Mouse (Mus musculus): ENCODE results near the gene 1700113H08Rik. TPM values are rescaled to one million over a fixed set of nuclear protein-coding genes. Genes with fewer than 3 reads are reported as not detected.
A peak's percentile ranks its signal among the peaks of the same experiment; 100 is the strongest.

The 1700113H08Rik gene
- polyA plus RNA-seq, 1 experiment from 2014 or later, result 0.36 TPM

GRCm38 (mm10) chr10:87037062-87037461 lies 20.8 kb upstream of the 1700113H08Rik start:
- Histone ChIP-seq H3K27ac (peak overlapping the region; percentile 56), H3K4me2 (peak overlapping the region; percentile 48; the same call in 1 of the 2 replicates), H3K27me3 (no peaks in the 10 kb centered on the region), H3K9me3 (no peaks in the 10 kb centered on the region), H3K9ac (0 out of 2 replicates have a peak overlapping the region, but pooled peaks have one; percentile 4), H3K4me3 (no peak overlapping the region), H3K4me1 (replicated peaks) (peaks cover 30% of the 10 kb centered on the region), H3K36me3 (no peaks in the 10 kb centered on the region)
- WGBS, result 22% methylated on average over 5 of the region's 5 CpGs
- ATAC-seq (ENCODE audit: low FRiP score), result no peak

GRCm38 (mm10) chr10:87039340-87039739 lies 18.5 kb upstream of the 1700113H08Rik start:
- H3K27me3 ChIP-seq, result no peaks in the 10 kb centered on the region
- WGBS, result 88% methylated on average over 6 of the region's 6 CpGs
- H3K4me2 ChIP-seq, result no peak overlapping the region
- H3K36me3 ChIP-seq, result no peaks in the 10 kb centered on the region
- H3K4me3 ChIP-seq, result no peak overlapping the region
- no peaks in the 10 kb centered on the region for H3K9me3 ChIP-seq
- no peak overlapping the region for H3K27ac ChIP-seq
- peaks cover 30% of the 10 kb centered on the region for H3K4me1 ChIP-seq (replicated peaks)
- no peak for ATAC-seq (ENCODE audit: low FRiP score)
- no peak overlapping the region for H3K9ac ChIP-seq

- no peak overlapping the region for H3K27ac ChIP-seq
- no peaks in the 10 kb centered on the region for H3K36me3 ChIP-seq
- ATAC-seq (ENCODE audit: low FRiP score), result no peak
- H3K4me1 ChIP-seq (replicated peaks), result peaks cover 30% of the 10 kb centered on the region
- H3K4me2 ChIP-seq, result no peak overlapping the region
- H3K9me3 ChIP-seq, result no peaks in the 10 kb centered on the region
- no peaks in the 10 kb centered on the region for H3K27me3 ChIP-seq
- H3K9ac ChIP-seq, result no peak overlapping the region
- whole genome bisulfite sequencing, result 91% methylated on average over 3 of the region's 3 CpGs
- H3K4me3 ChIP-seq, result no peak overlapping the region
Measured at GRCm38 (mm10) chr10:87039800-87040199, 18.0 kb upstream of the 1700113H08Rik start.

- Histone ChIP-seq H3K4me1 (replicated peaks) (peaks cover 17% of the 10 kb centered on the region), H3K27ac (no peak overlapping the region), H3K4me3 (no peak overlapping the region), H3K36me3 (no peaks in the 10 kb centered on the region), H3K4me2 (no peak overlapping the region), H3K27me3 (no peaks in the 10 kb centered on the region), H3K9ac (no peak overlapping the region), H3K9me3 (no peaks in the 10 kb centered on the region)
- 41% methylated on average over 7 of the region's 7 CpGs for WGBS
- no peak for ATAC-seq (ENCODE audit: low FRiP score)
Measured at GRCm38 (mm10) chr10:87041265-87041664, 16.6 kb upstream of the 1700113H08Rik start.

- Histone ChIP-seq H3K9ac (no peak overlapping the region), H3K4me1 (replicated peaks) (peaks cover 10% of the 10 kb centered on the region), H3K4me3 (no peak overlapping the region), H3K9me3 (no peaks in the 10 kb centered on the region), H3K27me3 (0 out of 2 replicates have a peak, but pooled peaks cover 3% of the 10 kb centered on the region), H3K4me2 (no peak overlapping the region), H3K27ac (no peak overlapping the region), H3K36me3 (no peaks in the 10 kb centered on the region)
- ATAC-seq (ENCODE audit: low FRiP score), result no peak
- 80% methylated on average over 3 of the region's 3 CpGs for WGBS
Measured at GRCm38 (mm10) chr10:87045273-87045672, 12.6 kb upstream of the 1700113H08Rik start.

GRCm38 (mm10) chr10:87046469-87046868 lies 11.4 kb upstream of the 1700113H08Rik start:
- ATAC-seq (ENCODE audit: low FRiP score), result no peak
- Histone ChIP-seq H3K9ac (no peak overlapping the region), H3K27me3 (0 out of 2 replicates have a peak, but pooled peaks cover 3% of the 10 kb centered on the region), H3K27ac (no peak overlapping the region), H3K9me3 (no peaks in the 10 kb centered on the region), H3K4me2 (no peak overlapping the region), H3K36me3 (no peaks in the 10 kb centered on the region), H3K4me1 (replicated peaks) (peaks cover 4% of the 10 kb centered on the region; the same call in 1 of the 2 replicates), H3K4me3 (no peak overlapping the region)
- WGBS, result 11% methylated on average over 6 of the region's 6 CpGs

- no peak overlapping the region for H3K4me3 ChIP-seq
- no peaks in the 10 kb centered on the region for H3K36me3 ChIP-seq
- H3K27ac ChIP-seq, result no peak overlapping the region
- 86% methylated on average over 10 of the region's 10 CpGs for WGBS
- H3K4me2 ChIP-seq, result no peak overlapping the region
- 0 out of 2 replicates have a peak, but pooled peaks cover 4% of the 10 kb centered on the region for H3K4me1 ChIP-seq (replicated peaks)
- H3K9ac ChIP-seq, result no peak overlapping the region
- no peak for ATAC-seq (ENCODE audit: low FRiP score)
- 0 out of 2 replicates have a peak, but pooled peaks cover 3% of the 10 kb centered on the region for H3K27me3 ChIP-seq
- H3K9me3 ChIP-seq, result no peaks in the 10 kb centered on the region
Measured at GRCm38 (mm10) chr10:87046931-87047468, 10.8 kb upstream of the 1700113H08Rik start.

GRCm38 (mm10) chr10:87049179-87049578 lies 8.7 kb upstream of the 1700113H08Rik start:
- Histone ChIP-seq H3K4me3 (no peak overlapping the region), H3K9ac (no peak overlapping the region), H3K36me3 (no peaks in the 10 kb centered on the region), H3K9me3 (no peaks in the 10 kb centered on the region), H3K27me3 (0 out of 2 replicates have a peak, but pooled peaks cover 8% of the 10 kb centered on the region), H3K27ac (no peak overlapping the region), H3K4me2 (no peak overlapping the region), H3K4me1 (replicated peaks) (0 out of 2 replicates have a peak, but pooled peaks cover 4% of the 10 kb centered on the region)
- no peak for ATAC-seq (ENCODE audit: low FRiP score)
- 82% methylated on average over 3 of the region's 3 CpGs for WGBS

- Histone ChIP-seq H3K9me3 (no peaks in the 10 kb centered on the region), H3K36me3 (no peaks in the 10 kb centered on the region), H3K9ac (no peak overlapping the region), H3K27ac (no peak overlapping the region), H3K4me3 (no peak overlapping the region), H3K4me1 (replicated peaks) (no peaks in the 10 kb centered on the region), H3K27me3 (0 out of 2 replicates have a peak, but pooled peaks cover 11% of the 10 kb centered on the region), H3K4me2 (no peak overlapping the region)
- 59% methylated on average over 4 of the region's 4 CpGs for WGBS
- no peak for ATAC-seq (ENCODE audit: low FRiP score)
Measured at GRCm38 (mm10) chr10:87051714-87052113, 6.1 kb upstream of the 1700113H08Rik start.

- H3K36me3 ChIP-seq, result no peaks in the 10 kb centered on the region
Measured at GRCm38 (mm10) chr10:87058251-87058925, 543 bp downstream of the 1700113H08Rik start.

GRCm38 (mm10) chr10:87058926-87059325 lies 1.1 kb downstream of the 1700113H08Rik start:
- H3K4me1 ChIP-seq (replicated peaks), result peaks cover 18% of the 10 kb centered on the region
- WGBS, result 3% methylated on average over 9 of the region's 9 CpGs
- no peaks in the 10 kb centered on the region for H3K9me3 ChIP-seq
- H3K27me3 ChIP-seq, result 0 out of 2 replicates have a peak, but pooled peaks cover 3% of the 10 kb centered on the region
- H3K27ac ChIP-seq, result peak overlapping the region; percentile 89
- peak overlapping the region; percentile 79 for H3K4me2 ChIP-seq
- H3K4me3 ChIP-seq, result peak overlapping the region; percentile 52
- ATAC-seq (ENCODE audit: low FRiP score), result peak; percentile 61
- no peak overlapping the region for H3K9ac ChIP-seq
- H3K36me3 ChIP-seq, result no peaks in the 10 kb centered on the region

More at GRCm38 (mm10) chr10:87058251-87058925, 543 bp downstream of the 1700113H08Rik start:
- Histone ChIP-seq H3K27ac (peak overlapping the region; percentile 89), H3K27me3 (0 out of 2 replicates have a peak, but pooled peaks cover 3% of the 10 kb centered on the region), H3K4me1 (replicated peaks) (peaks cover 18% of the 10 kb centered on the region), H3K4me3 (peak overlapping the region; percentile 52), H3K9me3 (no peaks in the 10 kb centered on the region), H3K9ac (peak overlapping the region; percentile 78), H3K4me2 (peak overlapping the region; percentile 79)
- under 1% methylated on average over 32 of the region's 34 CpGs for WGBS
- peak; percentile 97 for ATAC-seq (ENCODE audit: low FRiP score)

GRCm38 (mm10) chr10:87059447-87059846 lies 1.6 kb downstream of the 1700113H08Rik start:
- H3K9ac ChIP-seq, result no peak overlapping the region
- no peak for ATAC-seq (ENCODE audit: low FRiP score)
- H3K27me3 ChIP-seq, result 0 out of 2 replicates have a peak, but pooled peaks cover 3% of the 10 kb centered on the region
- H3K9me3 ChIP-seq, result no peaks in the 10 kb centered on the region
- H3K4me2 ChIP-seq, result no peak overlapping the region
- WGBS, result 27% methylated on average over 6 of the region's 6 CpGs
- no peak overlapping the region for H3K4me3 ChIP-seq
- H3K4me1 ChIP-seq (replicated peaks), result peaks cover 18% of the 10 kb centered on the region
- 0 out of 2 replicates have a peak overlapping the region, but pooled peaks have one; percentile 5 for H3K27ac ChIP-seq
- no peaks in the 10 kb centered on the region for H3K36me3 ChIP-seq
